ENCODE assay signal across 11 mouse cellular contexts in genomic region chr3:57935042-57935610, GRCm38 (mm10).
"Had no signal": no experiment of that assay in that cellular context is flagged by ENCODE, and none has a peak within 500 bp of the region (broad histone marks: within the 10 kb centered on the region; RNA-seq: fewer than 3 reads in every experiment).

No protein-coding gene starts in this region.

- DNase-seq: kidney, adult 11 months; kidney, adult 8-10 months; kidney, postnatal 10 days; kidney, postnatal 36 days; layer of hippocampus, postnatal 36 days; liver, postnatal 0 days; lung, embryonic 14.5 days; retina, postnatal 1 day; right cerebral cortex, postnatal 14 days; right cerebral cortex, postnatal 4 days; thymus, postnatal 25 days had no signal
